Mouse (Mus musculus): ENCODE measurements around the gene Astn2. TPM values are rescaled to one million over a fixed set of nuclear protein-coding genes. Genes with fewer than 3 reads are reported as not detected.

Gene Astn2
- polyA plus RNA-seq, 1 experiment from 2014 or later: 0.52 TPM

DNA sequence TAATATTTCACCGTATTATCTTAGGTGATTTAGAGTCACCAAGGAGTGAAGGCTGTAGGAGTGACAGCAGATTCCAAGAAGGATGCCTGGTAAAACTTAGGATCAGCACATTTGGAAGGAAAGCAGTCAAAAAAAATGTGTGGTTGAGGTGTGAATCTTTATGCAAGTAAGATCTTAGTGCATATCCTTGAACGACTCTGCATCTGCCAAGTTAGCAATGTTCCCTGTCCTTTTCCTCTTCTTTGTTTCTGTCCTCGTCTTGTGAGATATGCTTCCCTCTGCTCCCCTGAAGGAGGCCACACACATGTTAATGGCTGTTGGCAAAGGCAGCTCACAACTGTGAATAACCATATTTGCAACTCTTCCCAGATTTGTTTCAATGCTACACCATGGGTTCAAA is 439.8 kb downstream of the Astn2 start:
- Histone ChIP-seq H3K4me1 (replicated peaks) (no peaks in the 10 kb centered on the region), H3K36me3 (no peaks in the 10 kb centered on the region), H3K9me3 (replicated peaks) (no peaks in the 10 kb centered on the region), H3K27ac (no peak overlapping the region), H3K27me3 (no peaks in the 10 kb centered on the region), H3K4me3 (no peak overlapping the region), H3K9ac (no peak overlapping the region), H3K4me2 (no peak overlapping the region)
- WGBS: 65% methylated on average over 3 of the region's 3 CpGs
- no peak for ATAC-seq (replicated peaks; ENCODE audit: insufficient number of reproducible peaks, insufficient read depth, low FRiP score, low read depth)

GRCm38 (mm10) chr4:65959188-65959759 is 445.1 kb downstream of the Astn2 start:
- H3K27ac ChIP-seq: no peak overlapping the region
- 69% methylated on average over 5 of the region's 5 CpGs for WGBS

GRCm38 (mm10) chr4:65958369-65959187 is 445.8 kb downstream of the Astn2 start:
- ATAC-seq (replicated peaks; ENCODE audit: insufficient number of reproducible peaks, insufficient read depth, low FRiP score, low read depth): no peak
- no peaks in the 10 kb centered on the region for H3K9me3 ChIP-seq (replicated peaks)
- no peaks in the 10 kb centered on the region for H3K36me3 ChIP-seq
- no peak overlapping the region for H3K4me3 ChIP-seq
- no peak overlapping the region for H3K27ac ChIP-seq
- H3K9ac ChIP-seq: no peak overlapping the region
- H3K4me2 ChIP-seq: no peak overlapping the region
- 66% methylated on average over 5 of the region's 5 CpGs for WGBS
- H3K4me1 ChIP-seq (replicated peaks): no peaks in the 10 kb centered on the region
- no peaks in the 10 kb centered on the region for H3K27me3 ChIP-seq

More at GRCm38 (mm10) chr4:65959188-65959759, 445.1 kb downstream of the Astn2 start:
- no peaks in the 10 kb centered on the region for H3K4me1 ChIP-seq (replicated peaks)
- no peak for ATAC-seq (replicated peaks; ENCODE audit: insufficient number of reproducible peaks, insufficient read depth, low FRiP score, low read depth)
- no peak overlapping the region for H3K4me2 ChIP-seq
- no peak overlapping the region for H3K4me3 ChIP-seq
- H3K36me3 ChIP-seq: no peaks in the 10 kb centered on the region
- no peaks in the 10 kb centered on the region for H3K9me3 ChIP-seq (replicated peaks)
- no peaks in the 10 kb centered on the region for H3K27me3 ChIP-seq
- no peak overlapping the region for H3K9ac ChIP-seq

DNA sequence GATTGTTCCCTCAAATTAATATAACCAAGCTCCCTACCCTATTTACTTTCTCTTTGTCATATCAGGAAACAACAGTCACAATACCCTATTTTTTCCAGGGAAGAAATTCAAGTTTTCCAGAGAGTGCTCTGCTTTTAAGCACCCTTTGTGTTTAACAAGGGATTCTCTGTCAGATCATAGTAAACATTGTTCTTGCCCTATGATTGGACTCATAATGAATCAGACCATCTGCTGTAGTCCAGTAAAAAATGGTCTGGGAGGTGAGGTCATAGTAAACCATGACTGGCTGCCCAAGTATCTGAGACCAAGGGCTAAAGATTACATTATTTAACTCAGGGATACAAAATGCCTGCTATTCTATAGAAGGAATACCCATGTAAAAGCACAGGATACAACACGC is 452.5 kb downstream of the Astn2 start:
- Histone ChIP-seq H3K4me2 (no peak overlapping the region), H3K27me3 (no peaks in the 10 kb centered on the region), H3K9ac (no peak overlapping the region), H3K4me3 (no peak overlapping the region), H3K36me3 (no peaks in the 10 kb centered on the region), H3K9me3 (replicated peaks) (no peaks in the 10 kb centered on the region), H3K27ac (no peak overlapping the region), H3K4me1 (replicated peaks) (no peaks in the 10 kb centered on the region)
- WGBS: 79% methylated on average over 1 of the region's 1 CpGs
- no peak for ATAC-seq (replicated peaks; ENCODE audit: insufficient number of reproducible peaks, insufficient read depth, low FRiP score, low read depth)

- no peak overlapping the region for H3K4me3 ChIP-seq
- H3K36me3 ChIP-seq: no peaks in the 10 kb centered on the region
- H3K4me2 ChIP-seq: no peak overlapping the region
- H3K9ac ChIP-seq: no peak overlapping the region
- no peaks in the 10 kb centered on the region for H3K27me3 ChIP-seq
- ATAC-seq (replicated peaks; ENCODE audit: insufficient number of reproducible peaks, insufficient read depth, low FRiP score, low read depth): no peak
- H3K9me3 ChIP-seq (replicated peaks): no peaks in the 10 kb centered on the region
- WGBS: 78% methylated on average over 3 of the region's 3 CpGs
- no peak overlapping the region for H3K27ac ChIP-seq
- H3K4me1 ChIP-seq (replicated peaks): no peaks in the 10 kb centered on the region
Observed at GRCm38 (mm10) chr4:65947141-65947649, 457.2 kb downstream of the Astn2 start.

GRCm38 (mm10) chr4:65946021-65946420 is 458.4 kb downstream of the Astn2 start:
- no peak overlapping the region for H3K27ac ChIP-seq
- 73% methylated on average over 2 of the region's 2 CpGs for WGBS
- H3K4me1 ChIP-seq (replicated peaks): no peaks in the 10 kb centered on the region
- no peak for ATAC-seq (replicated peaks; ENCODE audit: insufficient number of reproducible peaks, insufficient read depth, low FRiP score, low read depth)
- H3K9me3 ChIP-seq (replicated peaks): no peaks in the 10 kb centered on the region
- H3K9ac ChIP-seq: no peak overlapping the region
- H3K4me3 ChIP-seq: no peak overlapping the region
- H3K4me2 ChIP-seq: no peak overlapping the region
- H3K36me3 ChIP-seq: no peaks in the 10 kb centered on the region
- no peaks in the 10 kb centered on the region for H3K27me3 ChIP-seq

GRCm38 (mm10) chr4:65930901-65931300 is 473.5 kb downstream of the Astn2 start:
- no peak overlapping the region for H3K4me2 ChIP-seq
- 72% methylated on average over 2 of the region's 2 CpGs for whole genome bisulfite sequencing
- no peak overlapping the region for H3K4me3 ChIP-seq
- no peaks in the 10 kb centered on the region for H3K4me1 ChIP-seq (replicated peaks)
- H3K27ac ChIP-seq: no peak overlapping the region
- H3K27me3 ChIP-seq: no peaks in the 10 kb centered on the region
- no peaks in the 10 kb centered on the region for H3K36me3 ChIP-seq
- ATAC-seq (replicated peaks; ENCODE audit: insufficient number of reproducible peaks, insufficient read depth, low FRiP score, low read depth): no peak
- H3K9ac ChIP-seq: no peak overlapping the region
- H3K9me3 ChIP-seq (replicated peaks): no peaks in the 10 kb centered on the region

GRCm38 (mm10) chr4:65920294-65920693 is 484.1 kb downstream of the Astn2 start:
- H3K27me3 ChIP-seq: no peaks in the 10 kb centered on the region
- no peaks in the 10 kb centered on the region for H3K36me3 ChIP-seq
- no peak overlapping the region for H3K27ac ChIP-seq
- H3K4me3 ChIP-seq: no peak overlapping the region
- H3K9ac ChIP-seq: no peak overlapping the region
- H3K4me1 ChIP-seq (replicated peaks): no peaks in the 10 kb centered on the region
- no peaks in the 10 kb centered on the region for H3K9me3 ChIP-seq (replicated peaks)
- 66% methylated on average over 1 of the region's 1 CpGs for WGBS
- no peak for ATAC-seq (replicated peaks; ENCODE audit: insufficient number of reproducible peaks, insufficient read depth, low FRiP score, low read depth)
- no peak overlapping the region for H3K4me2 ChIP-seq

GRCm38 (mm10) chr4:65916027-65917008 is 488.1 kb downstream of the Astn2 start:
- Histone ChIP-seq H3K27ac (no peak overlapping the region), H3K27me3 (no peaks in the 10 kb centered on the region), H3K4me1 (replicated peaks) (no peaks in the 10 kb centered on the region), H3K36me3 (no peaks in the 10 kb centered on the region), H3K9me3 (replicated peaks) (no peaks in the 10 kb centered on the region), H3K4me2 (no peak overlapping the region), H3K4me3 (no peak overlapping the region), H3K9ac (no peak overlapping the region)
- no peak for ATAC-seq (replicated peaks; ENCODE audit: insufficient number of reproducible peaks, insufficient read depth, low FRiP score, low read depth)
- WGBS: 71% methylated on average over 11 of the region's 11 CpGs

DNA sequence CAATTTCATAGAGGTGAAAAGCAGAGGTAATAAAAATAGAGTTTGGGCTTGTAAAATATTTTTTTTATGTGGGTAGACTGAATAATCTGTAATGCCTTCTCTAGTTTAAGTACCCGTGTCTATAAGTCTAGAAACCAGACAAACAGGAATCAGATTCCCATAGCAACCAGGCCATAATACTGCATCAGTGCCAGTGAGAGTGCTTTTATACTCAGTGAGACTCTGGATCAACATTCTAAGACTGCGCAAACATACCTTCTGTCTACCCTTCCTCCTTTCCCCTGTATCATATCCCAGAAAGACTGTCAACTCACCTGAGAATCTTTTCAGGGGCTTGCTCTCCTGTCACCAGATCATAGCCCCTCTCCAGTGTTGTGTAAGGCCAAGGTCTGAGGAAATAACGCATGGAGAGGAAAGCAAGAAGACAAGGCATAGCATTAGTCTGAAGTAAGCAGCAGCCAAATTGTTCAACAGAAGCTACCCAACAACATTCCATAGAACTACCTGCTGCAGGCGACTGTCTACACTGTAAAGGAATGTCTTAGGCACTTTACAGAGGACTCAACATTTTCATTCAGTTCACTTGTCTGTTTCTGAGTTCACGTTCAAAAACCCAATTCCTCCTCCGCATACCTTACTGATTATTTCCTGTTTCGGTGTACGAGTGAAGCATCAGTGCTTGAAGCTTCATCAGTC is 492.0 kb downstream of the Astn2 start:
- H3K4me2 ChIP-seq: no peak overlapping the region
- 64% methylated on average over 8 of the region's 8 CpGs for WGBS

More for the DNA sequence above, 492.0 kb downstream of the Astn2 start:
- no peak overlapping the region for H3K4me3 ChIP-seq
- no peak overlapping the region for H3K27ac ChIP-seq
- no peaks in the 10 kb centered on the region for H3K9me3 ChIP-seq (replicated peaks)
- H3K4me1 ChIP-seq (replicated peaks): no peaks in the 10 kb centered on the region
- H3K27me3 ChIP-seq: no peaks in the 10 kb centered on the region
- ATAC-seq (replicated peaks; ENCODE audit: insufficient number of reproducible peaks, insufficient read depth, low FRiP score, low read depth): no peak
- no peak overlapping the region for H3K9ac ChIP-seq
- no peaks in the 10 kb centered on the region for H3K36me3 ChIP-seq
